Mouse (Mus musculus) left cerebral cortex, adult 9 months (tissue): ENCODE results near the gene Cmtm2b.
"Not testable (repeated sequence)": the region's sequence is repeated elsewhere in the genome, so short reads cannot be mapped to it uniquely, and the experiment has no call there.

Source experiments
- DNase-seq, 2 experiments: peaks; one replicate each; pipeline ENCODE4 v3.0.0; 2022; ENCODE audit warnings: low spot score in 2 of 2

The Cmtm2b gene

GRCm38 (mm10) chr8:104321930-104322329 lies at the start of gene Cmtm2b:
Gene Cmtm2b (plus strand): TSS chr8:104322230.
- DNase-seq, result not testable (repeated sequence)

- not testable (repeated sequence) for DNase-seq
These were observed 28.9 kb upstream of the Cmtm2b start, which contains the start of gene Cmtm2a for GRCm38 (mm10) chr8:104293081-104293480. Gene Cmtm2a (minus strand): TSS chr8:104293181.

GRCm38 (mm10) chr8:104294396-104294795 lies 27.6 kb upstream of the Cmtm2b start:
- DNase-seq, result no peak

DNA sequence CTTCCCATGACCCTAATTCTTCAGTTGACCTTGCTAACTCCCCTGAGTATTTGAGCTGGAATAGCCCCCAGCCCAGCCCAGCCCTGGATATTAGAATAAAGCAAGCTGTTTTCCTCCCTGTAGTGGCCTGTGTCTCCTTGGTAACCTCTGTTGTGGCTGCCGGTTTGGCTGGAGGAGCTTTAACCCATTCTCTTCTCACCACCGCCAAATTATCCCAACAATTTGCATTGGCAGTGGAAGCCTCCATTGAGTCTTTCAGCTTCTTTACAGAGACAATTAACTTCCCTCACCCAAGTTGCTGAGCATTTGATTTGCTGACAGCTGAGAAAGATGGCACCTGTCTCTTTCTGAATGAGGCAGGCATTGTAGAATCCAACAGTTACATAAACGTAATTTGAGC lies 20.5 kb upstream of the Cmtm2b start:
- DNase-seq, result not testable (repeated sequence)

DNA sequence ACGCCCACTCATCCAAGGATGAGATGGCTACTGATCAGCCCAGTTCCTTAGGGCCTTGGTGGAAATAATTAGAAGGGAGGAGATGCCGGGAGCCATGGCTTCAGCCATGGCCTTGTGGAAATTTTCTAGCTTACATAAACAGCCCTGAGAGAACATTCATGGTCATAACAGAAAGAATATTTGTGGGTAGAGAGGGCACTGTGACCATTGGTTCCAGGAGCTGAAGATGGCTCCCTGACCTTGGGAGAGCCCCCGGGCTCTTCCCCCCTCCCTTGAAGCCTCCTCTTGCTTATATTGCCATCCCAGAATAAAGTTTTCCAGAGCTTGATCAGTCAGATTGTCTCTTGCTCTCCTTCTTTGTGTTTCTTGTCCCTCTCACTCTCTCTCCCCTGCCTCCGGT lies 19.5 kb upstream of the Cmtm2b start:
- not testable (repeated sequence) for DNase-seq

DNA sequence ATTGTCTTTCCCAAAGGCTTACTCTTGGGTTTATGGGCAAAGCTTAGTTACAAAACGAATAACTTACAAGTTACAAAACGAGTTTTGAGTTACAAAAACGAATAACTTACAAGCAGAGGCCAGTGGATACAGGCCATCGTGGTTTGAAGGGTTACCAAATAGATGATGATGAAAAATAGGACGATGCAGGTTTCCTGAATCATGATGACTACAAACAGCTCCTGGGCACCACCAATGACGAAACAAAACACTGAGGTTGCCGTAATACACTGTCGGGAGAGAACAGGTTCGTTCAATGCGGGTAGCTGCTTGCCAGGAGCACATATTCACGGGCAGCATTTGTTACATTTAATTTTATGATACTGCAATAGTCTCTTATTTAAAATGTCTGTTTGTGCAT lies 17.1 kb upstream of the Cmtm2b start:
- no peak for DNase-seq

DNA sequence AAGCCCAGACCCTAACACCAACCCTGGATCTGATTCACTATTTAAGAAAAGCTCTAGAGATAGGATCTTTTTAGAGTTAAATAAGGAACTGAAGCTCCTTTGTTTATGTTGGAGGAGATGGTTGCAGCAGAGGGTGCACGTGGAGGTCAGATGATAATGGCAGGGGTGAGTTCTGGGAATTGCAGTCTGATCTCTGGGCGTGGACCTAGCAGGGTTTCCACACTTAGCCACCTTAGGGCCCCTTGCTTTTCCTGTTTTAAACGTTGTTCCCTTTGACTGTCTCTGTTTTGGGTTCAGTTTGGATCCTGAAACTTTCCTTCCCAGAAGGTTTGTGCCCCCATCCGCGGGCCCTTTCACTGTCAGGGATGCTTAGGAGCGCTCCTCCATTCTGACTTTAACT lies 13.7 kb upstream of the Cmtm2b start:
- DNase-seq, result not testable (repeated sequence)

GRCm38 (mm10) chr8:104309441-104310155 lies 12.4 kb upstream of the Cmtm2b start, which contains the start of the genes Gm45711 and Cmtm1:
Gene Gm45711 (minus strand): TSS chr8:104310081.
Gene Cmtm1 (minus strand): TSS chr8:104310145.
- not testable (repeated sequence) for DNase-seq

- not testable (repeated sequence) for DNase-seq
These were observed 10.0 kb upstream of the Cmtm2b start for GRCm38 (mm10) chr8:104312023-104312422.

DNA sequence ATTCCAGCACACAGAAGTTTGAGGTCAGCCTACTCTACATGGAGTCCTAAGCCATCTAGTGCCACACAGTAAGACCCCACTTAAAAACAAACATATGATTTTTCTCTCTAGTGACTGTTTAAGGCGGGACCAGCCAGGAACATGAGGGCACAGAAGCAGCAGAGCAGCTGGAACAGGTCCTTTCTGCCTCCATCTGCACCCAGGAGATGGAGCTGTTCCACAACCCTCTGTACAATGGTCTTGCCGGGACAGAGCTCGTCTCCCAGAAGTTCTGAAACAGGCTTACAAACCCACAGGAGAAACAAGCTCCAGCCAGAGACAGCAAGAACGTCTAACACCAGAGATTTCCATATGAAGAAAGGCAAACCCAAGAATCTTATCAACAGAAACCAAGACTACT lies 8.7 kb upstream of the Cmtm2b start:
- DNase-seq, result no peak

GRCm38 (mm10) chr8:104321267-104321666 lies 763 bp upstream of the Cmtm2b start, which contains the start of gene Gm11020:
Gene Gm11020 (plus strand): TSS chr8:104321567.
- not testable (repeated sequence) for DNase-seq

DNA sequence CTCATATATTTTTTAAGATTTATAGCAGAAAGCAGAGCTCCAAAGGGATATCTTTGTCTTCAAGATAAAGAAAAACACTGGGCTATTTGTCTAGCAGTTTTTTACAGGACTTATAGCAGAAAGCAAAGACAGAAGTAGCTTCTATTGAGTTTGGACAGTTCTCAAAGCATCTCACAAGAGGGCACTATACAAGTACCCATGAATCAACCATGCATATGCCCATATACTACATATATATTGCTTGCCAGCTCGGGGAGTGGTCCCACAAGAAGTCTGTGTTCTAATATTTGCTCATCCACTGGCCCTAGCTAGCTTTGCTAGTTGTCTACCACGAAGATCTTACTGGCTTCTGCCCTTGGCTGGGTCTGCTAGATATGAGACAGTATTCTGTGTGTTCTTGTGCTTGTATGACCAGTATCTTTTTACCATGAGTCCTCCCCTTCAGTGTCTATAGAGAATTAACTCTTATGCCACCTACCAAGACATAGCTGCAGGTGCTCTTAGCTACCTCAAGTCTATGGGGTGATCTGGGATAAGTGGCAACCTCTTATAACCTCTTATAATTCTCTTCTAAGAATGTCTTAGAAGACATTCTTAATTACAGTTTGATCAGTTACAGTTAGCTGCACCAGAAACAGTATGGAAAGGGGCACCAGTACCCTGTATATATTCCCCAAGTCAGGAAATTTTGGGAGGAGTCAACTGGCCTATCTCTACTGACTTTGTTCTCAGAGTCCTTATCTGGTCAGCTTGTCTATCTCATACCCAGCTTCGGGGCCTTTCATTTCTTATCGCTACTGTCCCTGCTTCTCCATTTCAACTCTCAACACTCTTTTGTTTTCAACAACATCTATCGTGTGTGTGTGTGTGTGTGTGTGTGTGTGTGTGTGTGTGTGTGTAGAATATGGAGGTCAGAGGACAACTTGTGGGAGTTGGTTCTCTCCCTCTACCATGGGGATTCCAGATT lies 10.9 kb downstream of the Cmtm2b start:
- DNase-seq, result no peak

DNA sequence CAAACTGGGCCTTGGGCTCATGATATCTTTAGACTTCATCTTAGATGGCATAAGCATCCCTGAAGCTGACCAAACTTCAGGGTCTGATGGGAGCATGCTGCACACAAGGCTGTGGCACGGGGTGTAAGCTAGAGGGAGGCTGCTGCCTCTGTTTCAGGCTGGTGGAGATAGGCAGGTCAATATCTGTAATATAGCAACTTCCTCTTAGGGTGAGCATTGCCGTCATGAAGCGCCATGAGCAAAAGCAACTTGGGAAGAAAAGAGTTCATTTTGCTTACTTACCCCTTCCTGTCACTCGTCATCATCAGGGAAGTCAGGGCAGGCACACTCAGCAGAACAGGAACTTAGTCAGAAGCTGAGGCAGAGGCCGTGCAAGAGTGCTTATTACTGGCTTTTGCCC lies 11.8 kb downstream of the Cmtm2b start:
- DNase-seq, result no peak

DNA sequence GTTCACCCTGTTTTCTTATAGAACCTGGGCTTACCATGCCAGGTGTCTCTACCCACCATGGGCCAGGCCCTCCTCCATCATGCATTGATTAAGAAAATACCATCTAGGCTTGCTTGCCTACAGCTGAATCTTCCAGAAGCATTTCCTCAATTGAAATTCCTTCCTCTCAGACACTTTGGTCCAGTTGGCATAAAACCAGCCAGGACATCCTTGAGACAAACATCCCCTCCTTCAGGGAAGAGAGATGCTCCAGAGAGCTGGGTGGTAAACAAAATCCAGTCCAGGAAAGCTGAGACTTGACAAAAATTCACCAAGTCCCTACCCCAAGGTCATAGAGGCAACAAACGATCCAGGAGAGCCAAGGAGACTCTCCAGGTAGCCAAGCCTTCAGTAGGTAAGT lies 12.2 kb downstream of the Cmtm2b start:
- DNase-seq, result no peak

DNA sequence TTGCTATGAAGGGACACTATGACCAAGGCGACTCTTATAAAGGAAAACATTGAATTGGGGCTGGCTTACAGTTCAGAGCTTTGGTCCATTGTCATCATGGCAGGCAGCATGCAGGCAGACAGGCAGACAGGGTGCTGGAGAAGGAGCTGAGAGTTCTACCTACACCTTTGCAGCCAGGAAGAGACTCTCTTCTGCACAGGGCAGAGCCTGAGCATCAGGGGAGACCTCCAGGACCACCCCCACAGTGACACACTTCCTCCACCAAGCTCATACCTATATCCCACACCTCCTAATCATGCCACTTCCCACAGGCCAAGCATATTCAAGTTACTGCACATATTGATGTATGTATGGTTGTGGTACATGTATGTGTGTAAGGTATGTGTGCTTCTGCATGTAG lies 14.8 kb downstream of the Cmtm2b start:
- no peak for DNase-seq

GRCm38 (mm10) chr8:104337890-104338289 lies 15.9 kb downstream of the Cmtm2b start:
- DNase-seq, result no peak

- DNase-seq, result peak in 1 of 2 experiments; percentile 20
These were observed 17.4 kb downstream of the Cmtm2b start, which contains the start of gene Cmtm3 for GRCm38 (mm10) chr8:104339229-104339982. Gene Cmtm3 (plus strand): TSS chr8:104339410.

GRCm38 (mm10) chr8:104339983-104340232 lies 17.9 kb downstream of the Cmtm2b start:
- no peak for DNase-seq

DNA sequence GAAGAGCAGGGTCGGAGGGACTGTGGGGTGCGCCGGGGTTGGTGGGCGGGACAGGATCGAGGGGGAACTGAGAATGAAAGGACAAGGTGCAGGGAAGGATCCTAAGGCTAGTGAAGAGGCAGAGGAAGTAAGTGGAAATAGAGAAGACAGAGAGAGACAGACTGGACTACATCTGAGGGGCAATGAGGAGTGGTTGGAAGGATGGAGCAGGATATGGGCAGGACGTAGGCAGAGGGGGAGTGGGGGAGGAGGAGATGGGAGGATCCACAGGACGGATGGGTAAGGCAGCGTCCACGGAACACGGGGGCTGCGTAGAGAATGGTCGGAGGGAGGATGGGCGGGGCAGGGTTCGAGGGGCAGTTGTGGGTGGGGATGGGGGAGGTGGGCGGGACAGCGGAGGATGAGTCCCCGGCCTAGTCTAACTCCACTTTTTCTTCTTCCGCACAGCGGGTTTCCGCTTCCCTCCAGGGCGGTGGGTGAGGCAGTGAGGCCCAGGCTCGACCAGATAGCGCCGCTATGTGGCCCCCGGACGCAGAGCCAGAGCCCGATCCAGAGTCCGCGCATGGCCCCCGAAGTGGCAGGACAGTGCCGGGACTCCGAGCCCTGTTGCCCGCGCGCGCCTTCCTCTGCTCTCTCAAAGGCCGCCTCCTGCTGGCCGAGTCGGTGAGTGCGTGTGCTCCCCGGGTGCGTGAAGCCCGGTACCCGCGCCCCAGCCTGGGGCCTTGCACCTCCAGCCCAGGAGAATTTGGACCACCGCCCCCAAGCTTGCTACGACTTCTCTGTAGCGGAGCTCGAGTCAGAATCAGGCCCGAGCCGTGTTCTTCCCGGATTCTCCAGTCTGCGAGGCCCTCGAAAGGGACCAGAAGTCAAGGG lies 18.4 kb downstream of the Cmtm2b start:
- peak in 1 of 2 experiments; percentile 63 for DNase-seq

GRCm38 (mm10) chr8:104341106-104341561 lies 19.1 kb downstream of the Cmtm2b start:
- peak in 1 of 2 experiments; percentile 39 for DNase-seq

- no peak for DNase-seq
These were observed 19.6 kb downstream of the Cmtm2b start for GRCm38 (mm10) chr8:104341678-104342077.
